Mouse (Mus musculus) kidney, adult 2 months (tissue): ENCODE measurements around the gene Tbl1xr1. TPM values are rescaled to one million over a fixed set of nuclear protein-coding genes. Genes with fewer than 3 reads are reported as not detected.

ENCODE experiments used
- DNase-seq: peaks from one replicate; pipeline ENCODE4 v3.0.0; 2021
- H3K27ac ChIP-seq: fragments of 200-500 bp; 2 replicates; pipeline ENCODE4 v1.5.1; 2012; ENCODE audit warnings: low read depth, low read length, control low read depth, inconsistent platforms; ENCODE audit not compliant: insufficient read depth
- H3K27me3 ChIP-seq: fragments of 200-500 bp; replicated peaks from 2 replicates; pipeline ENCODE4 v1.6.1; 2012; ENCODE audit warnings: mild to moderate bottlenecking, moderate library complexity, low read length, inconsistent platforms; ENCODE audit not compliant: control insufficient read depth, insufficient read depth
- H3K36me3 ChIP-seq: fragments of 200-500 bp; 2 replicates; pipeline ENCODE4 v1.6.1; 2012; ENCODE audit warnings: mild to moderate bottlenecking, moderate library complexity, low read length, inconsistent platforms; ENCODE audit not compliant: control insufficient read depth, insufficient read depth
- H3K4me1 ChIP-seq: fragments of 200-500 bp; 2 replicates; pipeline ENCODE4 v1.6.1; 2011; ENCODE audit warnings: low read length; ENCODE audit not compliant: control insufficient read depth, insufficient read depth
- H3K4me3 ChIP-seq: fragments of 200-500 bp; 2 replicates; pipeline ENCODE4 v1.5.1; 2011; ENCODE audit warnings: mild to moderate bottlenecking, low read depth, low read length, control low read depth; ENCODE audit not compliant: insufficient read depth
- CTCF ChIP-seq: fragments of 200-500 bp; conservative IDR thresholded peaks from 2 replicates; pipeline ENCODE4 v1.5.1; 2011; ENCODE audit warnings: low read depth, mild to moderate bottlenecking, control low read depth, low read length, moderate library complexity, mixed read lengths; ENCODE audit not compliant: insufficient read depth, insufficient read length
- POLR2A ChIP-seq: fragments of 200-500 bp; IDR thresholded peaks from one replicate; pipeline ENCODE4 v1.6.1; 2011; ENCODE audit warnings: low read depth, low read length, control low read depth
- WGBS: fragments of 180-500 bp; shearing (Covaris S2); methylation state at CpG from one replicate; pipeline ENCODE4 v1.1.7; 2018; 5-methylcytosine and 5-hydroxymethylcytosine counted together
- polyA plus RNA-seq: library from polyadenylated mRNA; depleted of rRNA; stranded (reverse); fragments of >200 nt; gene quantifications from 2 replicates; pipeline ENCODE4 v1.2.3, GENCODE M21; 2012

The Tbl1xr1 gene
- polyA plus RNA-seq, 1 experiment = 26.7 TPM

- TF ChIP-seq POLR2A (no peak), CTCF (no peak)
- 79% methylated on average over 5 of the region's 5 CpGs for WGBS
- Histone ChIP-seq H3K27ac (no peak overlapping the region), H3K27me3 (no peaks in the 10 kb centered on the region), H3K4me3 (no peak overlapping the region), H3K4me1 (peaks cover 21% of the 10 kb centered on the region), H3K36me3 (no peaks in the 10 kb centered on the region)
- DNase-seq = no peak
Observed at GRCm38 (mm10) chr3:22126251-22126826, 49.9 kb downstream of the Tbl1xr1 start.

GRCm38 (mm10) chr3:22131277-22131676 is 54.8 kb downstream of the Tbl1xr1 start:
- no peak overlapping the region for H3K27ac ChIP-seq
- H3K4me3 ChIP-seq = no peak overlapping the region
- TF ChIP-seq POLR2A (no peak), CTCF (no peak)
- H3K4me1 ChIP-seq = peaks cover 4% of the 10 kb centered on the region; the same call in 1 of the 2 replicates
- no peaks in the 10 kb centered on the region for H3K27me3 ChIP-seq
- 89% methylated on average over 2 of the region's 2 CpGs for WGBS
- DNase-seq = no peak
- H3K36me3 ChIP-seq = no peaks in the 10 kb centered on the region

- no peak overlapping the region for H3K27ac ChIP-seq
- no peaks in the 10 kb centered on the region for H3K36me3 ChIP-seq
- TF ChIP-seq CTCF (no peak), POLR2A (no peak)
- peaks cover 4% of the 10 kb centered on the region; the same call in 1 of the 2 replicates for H3K4me1 ChIP-seq
- no peaks in the 10 kb centered on the region for H3K27me3 ChIP-seq
- DNase-seq = no peak
- no peak overlapping the region for H3K4me3 ChIP-seq
- 74% methylated on average over 7 of the region's 7 CpGs for WGBS
Observed at GRCm38 (mm10) chr3:22133626-22134025, 57.2 kb downstream of the Tbl1xr1 start.

GRCm38 (mm10) chr3:22137793-22138579 is 61.5 kb downstream of the Tbl1xr1 start:
- no peak for DNase-seq
- Histone ChIP-seq H3K27me3 (no peaks in the 10 kb centered on the region), H3K27ac (no peak overlapping the region), H3K4me3 (no peak overlapping the region), H3K4me1 (peaks cover 9% of the 10 kb centered on the region), H3K36me3 (no peaks in the 10 kb centered on the region)
- 87% methylated on average over 9 of the region's 9 CpGs for WGBS
- TF ChIP-seq POLR2A (no peak), CTCF (no peak)

- H3K4me3 ChIP-seq = no peak overlapping the region
- peaks cover 7% of the 10 kb centered on the region for H3K4me1 ChIP-seq
- WGBS = 47% methylated on average over 2 of the region's 2 CpGs
- no peak for DNase-seq
- no peak overlapping the region for H3K27ac ChIP-seq
- no peak for TF ChIP-seq POLR2A
- no peak for TF ChIP-seq CTCF
- no peaks in the 10 kb centered on the region for H3K27me3 ChIP-seq
- no peaks in the 10 kb centered on the region for H3K36me3 ChIP-seq
Observed at GRCm38 (mm10) chr3:22138580-22139099, 62.2 kb downstream of the Tbl1xr1 start.

- TF ChIP-seq POLR2A = no peak
- no peak for TF ChIP-seq CTCF
- H3K4me3 ChIP-seq = no peak overlapping the region
- DNase-seq = no peak
- WGBS = 61% methylated on average over 3 of the region's 3 CpGs
- H3K4me1 ChIP-seq = peaks cover 7% of the 10 kb centered on the region
- no peaks in the 10 kb centered on the region for H3K27me3 ChIP-seq
- H3K36me3 ChIP-seq = no peaks in the 10 kb centered on the region
- no peak overlapping the region for H3K27ac ChIP-seq
Observed at GRCm38 (mm10) chr3:22140111-22140658, 63.7 kb downstream of the Tbl1xr1 start.
